Mouse (Mus musculus): ENCODE data around the gene Cdc42se2. TPM values are rescaled to one million over a fixed set of nuclear protein-coding genes. Genes with fewer than 3 reads are reported as not detected.

Gene Cdc42se2
- polyA plus RNA-seq, 1 experiment from 2014 or later: 110 TPM

DNA sequence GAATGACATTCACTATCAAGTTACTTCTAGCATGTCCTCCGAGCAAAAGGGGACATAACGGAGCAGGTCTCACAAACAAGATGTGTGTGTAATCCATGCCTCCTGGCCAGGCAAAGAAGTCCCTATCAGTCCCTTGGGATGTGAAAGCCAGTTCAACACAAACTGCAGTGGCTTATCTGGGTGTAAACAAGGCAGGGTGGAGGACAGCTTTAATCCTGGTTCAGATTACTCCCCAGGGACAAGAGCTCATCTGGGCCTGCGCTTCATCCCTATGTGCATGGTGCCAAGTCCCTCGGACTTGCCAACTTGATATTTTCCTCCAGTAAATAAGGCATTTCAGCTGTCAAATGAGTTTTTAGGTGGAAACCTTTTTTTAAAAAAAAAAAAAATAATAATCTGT is 36.0 kb downstream of the Cdc42se2 start:
- no peak for ATAC-seq (ENCODE audit: low FRiP score, low TSS enrichment)
- no peak overlapping the region for H3K27ac ChIP-seq (ENCODE audit: low read depth, low read length)
- H3K27me3 ChIP-seq (ENCODE audit: control insufficient read depth, insufficient read depth, low read length): no peaks in the 10 kb centered on the region
- H3K4me2 ChIP-seq (replicated peaks; ENCODE audit: low read depth, low read length): no peak overlapping the region
- H3K4me3 ChIP-seq (ENCODE audit: low read length): no peak overlapping the region
- 80% methylated on average over 4 of the region's 4 CpGs for WGBS
- H3K9me3 ChIP-seq (ENCODE audit: control insufficient read depth, low read length): no peaks in the 10 kb centered on the region
- no peak overlapping the region for H3K9ac ChIP-seq (ENCODE audit: low read depth, low read length)
- H3K4me1 ChIP-seq (ENCODE audit: control insufficient read depth, insufficient read depth, low read length): no peaks in the 10 kb centered on the region
- H3K36me3 ChIP-seq (ENCODE audit: control insufficient read depth, insufficient read depth, low read length): peaks cover 36% of the 10 kb centered on the region; the same call in 1 of the 2 replicates

DNA sequence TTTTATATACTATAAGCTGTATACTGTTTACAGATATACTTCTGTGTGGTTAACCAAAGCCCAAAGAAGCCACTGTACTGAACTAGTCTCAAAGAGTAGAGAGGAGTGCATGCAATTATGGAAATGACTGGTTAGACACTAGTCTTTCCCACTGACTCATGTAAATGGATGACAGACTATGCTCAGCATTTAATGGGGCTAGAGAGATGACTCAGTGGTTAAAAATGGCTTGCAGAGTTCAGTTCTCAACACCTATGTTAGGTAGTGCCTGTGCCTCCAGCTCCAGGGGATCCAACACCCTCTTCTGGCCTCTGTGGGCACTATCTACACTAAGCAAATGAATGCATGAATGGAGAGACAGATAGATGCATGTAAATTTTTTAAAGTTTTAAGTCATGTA is 38.6 kb downstream of the Cdc42se2 start:
- Histone ChIP-seq H3K4me3 (ENCODE audit: low read length) (no peak overlapping the region), H3K9ac (ENCODE audit: low read depth, low read length) (no peak overlapping the region), H3K9me3 (ENCODE audit: control insufficient read depth, low read length) (no peaks in the 10 kb centered on the region), H3K4me2 (replicated peaks; ENCODE audit: low read depth, low read length) (no peak overlapping the region), H3K4me1 (ENCODE audit: control insufficient read depth, insufficient read depth, low read length) (no peaks in the 10 kb centered on the region), H3K27ac (ENCODE audit: low read depth, low read length) (no peak overlapping the region), H3K36me3 (ENCODE audit: control insufficient read depth, insufficient read depth, low read length) (peaks cover 25% of the 10 kb centered on the region; the same call in 1 of the 2 replicates), H3K27me3 (ENCODE audit: control insufficient read depth, insufficient read depth, low read length) (no peaks in the 10 kb centered on the region)
- ATAC-seq (ENCODE audit: low FRiP score, low TSS enrichment): no peak

DNA sequence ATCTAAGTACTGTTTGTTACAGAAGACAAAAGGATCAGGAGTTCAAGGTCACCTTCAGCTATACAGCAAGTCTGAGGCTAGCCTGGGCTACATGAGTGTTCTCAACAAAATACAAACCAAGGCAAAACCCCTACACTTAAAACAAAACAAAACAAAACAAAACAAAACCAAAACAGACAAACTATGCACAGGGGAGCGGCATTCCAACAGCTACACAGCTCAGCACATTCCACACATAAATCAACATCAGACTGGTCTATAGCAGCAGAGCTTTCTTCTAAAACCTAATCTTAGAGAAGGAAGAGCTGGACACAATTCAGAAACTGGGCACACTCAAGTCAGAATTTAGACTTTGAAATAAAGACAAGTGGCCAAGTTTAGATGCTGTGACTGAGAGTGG is 43.2 kb downstream of the Cdc42se2 start:
- H3K9ac ChIP-seq (ENCODE audit: low read depth, low read length): no peak overlapping the region
- ATAC-seq (ENCODE audit: low FRiP score, low TSS enrichment): no peak
- 40% methylated on average over 1 of the region's 1 CpGs for WGBS
- H3K27me3 ChIP-seq (ENCODE audit: control insufficient read depth, insufficient read depth, low read length): no peaks in the 10 kb centered on the region
- H3K4me1 ChIP-seq (ENCODE audit: control insufficient read depth, insufficient read depth, low read length): no peaks in the 10 kb centered on the region
- H3K36me3 ChIP-seq (ENCODE audit: control insufficient read depth, insufficient read depth, low read length): peaks cover 13% of the 10 kb centered on the region
- no peak overlapping the region for H3K4me2 ChIP-seq (replicated peaks; ENCODE audit: low read depth, low read length)
- H3K9me3 ChIP-seq (ENCODE audit: control insufficient read depth, low read length): no peaks in the 10 kb centered on the region
- no peak overlapping the region for H3K4me3 ChIP-seq (ENCODE audit: low read length)
- no peak overlapping the region for H3K27ac ChIP-seq (ENCODE audit: low read depth, low read length)

DNA sequence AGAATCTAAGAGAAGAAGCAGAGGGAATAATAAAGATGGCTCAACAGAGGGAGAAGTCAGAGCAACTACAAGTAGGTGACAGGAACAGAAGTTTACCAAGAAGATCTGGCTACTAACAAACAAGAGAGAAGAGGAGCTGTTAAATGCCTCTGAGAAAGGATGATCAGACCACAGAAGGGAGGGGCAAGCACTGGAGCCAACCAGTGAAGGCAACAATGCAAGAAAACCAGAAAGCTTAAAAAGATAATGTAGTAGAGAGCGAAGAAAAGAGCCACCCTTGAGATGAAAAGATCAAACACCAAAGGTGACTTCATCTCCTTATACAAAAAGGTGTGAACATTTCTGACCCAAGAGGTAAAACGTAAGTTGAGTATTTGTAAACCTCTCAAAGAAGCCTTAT is 46.1 kb downstream of the Cdc42se2 start:
- Histone ChIP-seq H3K4me3 (ENCODE audit: low read length) (no peak overlapping the region), H3K27ac (ENCODE audit: low read depth, low read length) (no peak overlapping the region), H3K4me1 (ENCODE audit: control insufficient read depth, insufficient read depth, low read length) (no peaks in the 10 kb centered on the region), H3K9ac (ENCODE audit: low read depth, low read length) (no peak overlapping the region), H3K27me3 (ENCODE audit: control insufficient read depth, insufficient read depth, low read length) (no peaks in the 10 kb centered on the region), H3K9me3 (ENCODE audit: control insufficient read depth, low read length) (no peaks in the 10 kb centered on the region), H3K4me2 (replicated peaks; ENCODE audit: low read depth, low read length) (no peak overlapping the region), H3K36me3 (ENCODE audit: control insufficient read depth, insufficient read depth, low read length) (peaks cover 14% of the 10 kb centered on the region)
- WGBS: 95% methylated on average over 2 of the region's 2 CpGs
- ATAC-seq (ENCODE audit: low FRiP score, low TSS enrichment): no peak

DNA sequence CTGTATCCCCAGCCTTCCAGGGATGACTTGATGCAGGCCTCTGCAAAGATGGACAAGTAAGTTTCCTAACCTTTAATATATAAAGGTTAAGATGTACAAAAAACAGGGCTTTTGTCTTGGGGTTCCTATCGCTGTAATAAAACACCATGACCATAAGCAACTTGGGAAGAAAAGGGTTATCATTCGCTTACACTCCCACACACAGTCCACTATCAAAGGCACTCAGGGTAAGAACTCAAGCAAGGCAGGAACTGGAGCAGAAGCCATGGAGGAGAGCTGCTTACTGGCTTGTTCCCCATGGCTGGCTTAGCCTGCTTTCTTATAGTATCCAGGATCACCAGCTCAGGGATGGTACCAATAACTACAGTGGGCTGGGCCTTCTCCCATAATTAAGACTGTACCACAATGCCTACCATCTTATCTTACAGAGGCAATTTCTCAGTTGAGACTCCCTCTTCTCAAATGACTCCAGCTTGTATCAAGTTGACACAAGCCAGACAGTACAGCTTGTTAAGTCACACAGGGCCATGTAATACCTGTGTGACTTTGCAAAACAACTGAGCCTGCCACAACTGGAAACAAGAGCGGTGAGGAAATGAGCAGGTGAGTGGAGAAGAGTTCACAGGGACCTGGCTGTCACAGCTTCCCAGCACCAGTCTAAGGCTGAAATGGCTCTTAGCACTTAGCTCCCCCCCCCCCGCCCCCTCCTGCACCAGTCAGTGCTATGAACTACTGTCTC is 48.3 kb downstream of the Cdc42se2 start:
- Histone ChIP-seq H3K36me3 (ENCODE audit: control insufficient read depth, insufficient read depth, low read length) (peaks cover 24% of the 10 kb centered on the region), H3K27ac (ENCODE audit: low read depth, low read length) (no peak overlapping the region), H3K9me3 (ENCODE audit: control insufficient read depth, low read length) (no peaks in the 10 kb centered on the region), H3K4me1 (ENCODE audit: control insufficient read depth, insufficient read depth, low read length) (no peaks in the 10 kb centered on the region), H3K4me2 (replicated peaks; ENCODE audit: low read depth, low read length) (no peak overlapping the region), H3K4me3 (ENCODE audit: low read length) (no peak overlapping the region), H3K27me3 (ENCODE audit: control insufficient read depth, insufficient read depth, low read length) (no peaks in the 10 kb centered on the region), H3K9ac (ENCODE audit: low read depth, low read length) (no peak overlapping the region)
- ATAC-seq (ENCODE audit: low FRiP score, low TSS enrichment): no peak
- 77% methylated on average over 4 of the region's 4 CpGs for WGBS

DNA sequence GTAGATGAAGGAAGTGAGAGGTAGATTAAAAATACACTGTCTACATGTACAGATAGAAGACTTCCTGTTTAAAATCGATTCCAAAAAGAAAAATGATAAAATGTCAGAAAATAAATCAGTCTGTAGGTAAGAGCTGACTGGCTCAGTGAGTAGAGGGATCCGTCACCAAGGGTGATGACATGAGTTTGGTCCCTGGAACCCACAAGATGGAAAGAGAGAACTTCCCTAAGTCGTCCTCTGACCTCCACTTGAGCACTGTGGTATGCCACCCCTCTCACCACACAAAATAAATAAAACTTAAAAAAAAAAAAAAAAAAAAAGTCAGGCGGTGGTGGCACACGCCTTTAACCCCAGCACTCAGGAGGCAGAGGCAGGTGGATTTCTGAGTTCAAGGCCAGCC is 50.6 kb downstream of the Cdc42se2 start:
- H3K9ac ChIP-seq (ENCODE audit: low read depth, low read length): no peak overlapping the region
- no peaks in the 10 kb centered on the region for H3K9me3 ChIP-seq (ENCODE audit: control insufficient read depth, low read length)
- no peak for ATAC-seq (ENCODE audit: low FRiP score, low TSS enrichment)
- no peak overlapping the region for H3K4me3 ChIP-seq (ENCODE audit: low read length)
- no peak overlapping the region for H3K27ac ChIP-seq (ENCODE audit: low read depth, low read length)
- no peaks in the 10 kb centered on the region for H3K27me3 ChIP-seq (ENCODE audit: control insufficient read depth, insufficient read depth, low read length)
- peaks cover 24% of the 10 kb centered on the region for H3K36me3 ChIP-seq (ENCODE audit: control insufficient read depth, insufficient read depth, low read length)
- no peak overlapping the region for H3K4me2 ChIP-seq (replicated peaks; ENCODE audit: low read depth, low read length)
- no peaks in the 10 kb centered on the region for H3K4me1 ChIP-seq (ENCODE audit: control insufficient read depth, insufficient read depth, low read length)
- 90% methylated on average over 5 of the region's 5 CpGs for WGBS

DNA sequence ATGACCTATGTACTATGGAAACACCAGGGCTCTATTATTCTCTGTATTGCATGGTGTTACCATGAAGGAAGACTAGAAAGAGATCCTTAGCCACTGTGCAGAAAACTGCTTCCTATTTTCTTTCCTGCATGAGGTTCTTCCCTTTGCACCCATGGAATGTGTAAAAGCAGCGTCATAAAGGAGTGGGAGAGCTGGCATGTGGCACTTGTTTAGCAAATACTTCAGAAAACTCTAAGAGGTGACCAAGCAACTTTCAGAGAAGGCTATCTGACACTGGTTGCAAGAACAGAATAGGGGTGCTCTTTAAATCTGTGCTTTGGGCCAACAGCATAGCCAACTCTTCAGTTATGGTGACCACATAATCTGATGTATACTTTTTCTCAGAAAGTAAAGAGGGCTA is 52.4 kb downstream of the Cdc42se2 start:
- WGBS: 88% methylated on average over 1 of the region's 1 CpGs

DNA sequence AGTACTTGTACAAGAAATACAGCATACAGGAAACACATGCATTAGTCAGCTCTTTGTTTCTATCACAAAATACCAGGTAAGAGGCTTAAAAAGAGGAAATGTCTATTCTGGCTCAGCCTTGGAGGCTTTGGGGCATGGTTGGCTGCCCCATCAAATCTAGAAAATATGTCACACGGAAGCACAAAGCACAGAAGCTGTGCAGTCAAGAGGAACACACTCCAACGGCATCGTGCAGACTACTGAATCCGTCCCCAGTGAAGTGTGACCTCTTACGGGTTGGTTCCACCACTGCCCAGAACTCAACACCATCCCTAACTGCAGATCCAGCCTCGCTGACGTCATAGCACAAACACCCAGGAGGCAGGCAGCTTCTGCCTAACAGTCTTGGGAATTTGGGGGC is 53.9 kb downstream of the Cdc42se2 start:
- peak; percentile 69; the same call in 1 of the 2 replicates for ATAC-seq (ENCODE audit: low FRiP score, low TSS enrichment)
- Histone ChIP-seq H3K27me3 (ENCODE audit: control insufficient read depth, insufficient read depth, low read length) (no peaks in the 10 kb centered on the region), H3K36me3 (ENCODE audit: control insufficient read depth, insufficient read depth, low read length) (peaks cover 22% of the 10 kb centered on the region; the same call in 1 of the 2 replicates), H3K4me1 (ENCODE audit: control insufficient read depth, insufficient read depth, low read length) (no peaks in the 10 kb centered on the region), H3K4me3 (ENCODE audit: low read length) (no peak overlapping the region), H3K9me3 (ENCODE audit: control insufficient read depth, low read length) (no peaks in the 10 kb centered on the region), H3K27ac (ENCODE audit: low read depth, low read length) (no peak overlapping the region), H3K9ac (ENCODE audit: low read depth, low read length) (no peak overlapping the region), H3K4me2 (replicated peaks; ENCODE audit: low read depth, low read length) (no peak overlapping the region)
- WGBS: 34% methylated on average over 7 of the region's 7 CpGs

More for the DNA sequence above, 52.4 kb downstream of the Cdc42se2 start:
- no peaks in the 10 kb centered on the region for H3K4me1 ChIP-seq (ENCODE audit: control insufficient read depth, insufficient read depth, low read length)
- H3K36me3 ChIP-seq (ENCODE audit: control insufficient read depth, insufficient read depth, low read length): peaks cover 23% of the 10 kb centered on the region
- no peak overlapping the region for H3K9ac ChIP-seq (ENCODE audit: low read depth, low read length)
- H3K27me3 ChIP-seq (ENCODE audit: control insufficient read depth, insufficient read depth, low read length): no peaks in the 10 kb centered on the region
- no peak overlapping the region for H3K4me2 ChIP-seq (replicated peaks; ENCODE audit: low read depth, low read length)
- no peak overlapping the region for H3K27ac ChIP-seq (ENCODE audit: low read depth, low read length)
- H3K9me3 ChIP-seq (ENCODE audit: control insufficient read depth, low read length): no peaks in the 10 kb centered on the region
- no peak for ATAC-seq (ENCODE audit: low FRiP score, low TSS enrichment)
- no peak overlapping the region for H3K4me3 ChIP-seq (ENCODE audit: low read length)

DNA sequence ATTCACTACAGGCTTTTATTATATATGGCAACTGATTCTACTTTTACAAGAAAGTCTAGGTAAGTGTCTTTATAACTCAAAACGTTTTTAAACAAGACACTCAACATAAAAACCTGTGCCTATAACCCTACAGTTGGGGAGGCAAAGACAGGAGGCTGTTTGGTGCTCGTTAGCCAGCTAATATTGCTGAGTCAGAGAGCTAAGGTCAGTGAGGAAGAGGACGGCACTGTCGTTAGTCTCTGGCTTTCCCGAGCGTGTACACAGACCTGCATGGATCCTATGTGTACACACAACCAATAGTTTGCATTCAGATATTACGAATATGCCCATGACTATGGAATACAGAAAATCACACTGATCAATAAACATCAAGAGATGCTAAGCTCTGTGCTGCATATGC is 56.1 kb downstream of the Cdc42se2 start:
- no peaks in the 10 kb centered on the region for H3K4me1 ChIP-seq (ENCODE audit: control insufficient read depth, insufficient read depth, low read length)
- WGBS: 83% methylated on average over 7 of the region's 7 CpGs
- H3K9me3 ChIP-seq (ENCODE audit: control insufficient read depth, low read length): no peaks in the 10 kb centered on the region
- ATAC-seq (ENCODE audit: low FRiP score, low TSS enrichment): no peak
- peaks cover 15% of the 10 kb centered on the region; the same call in 1 of the 2 replicates for H3K36me3 ChIP-seq (ENCODE audit: control insufficient read depth, insufficient read depth, low read length)
- H3K27ac ChIP-seq (ENCODE audit: low read depth, low read length): no peak overlapping the region
- H3K4me2 ChIP-seq (replicated peaks; ENCODE audit: low read depth, low read length): no peak overlapping the region
- no peak overlapping the region for H3K9ac ChIP-seq (ENCODE audit: low read depth, low read length)
- no peaks in the 10 kb centered on the region for H3K27me3 ChIP-seq (ENCODE audit: control insufficient read depth, insufficient read depth, low read length)
- H3K4me3 ChIP-seq (ENCODE audit: low read length): no peak overlapping the region

All from kidney, embryonic 14.5 days (tissue).